Mouse (Mus musculus) forelimb bud, embryonic 11.5 days (tissue): ENCODE data around the gene Orai2.
"Not testable (repeated sequence)": the region's sequence is repeated elsewhere in the genome, so short reads cannot be mapped to it uniquely, and the experiment has no call there.

Source experiments
- DNase-seq: peaks from one replicate; pipeline ENCODE4 v3.0.0-alpha.2; 2012; ENCODE audit warnings: low read depth, low spot score

Gene Orai2

DNA sequence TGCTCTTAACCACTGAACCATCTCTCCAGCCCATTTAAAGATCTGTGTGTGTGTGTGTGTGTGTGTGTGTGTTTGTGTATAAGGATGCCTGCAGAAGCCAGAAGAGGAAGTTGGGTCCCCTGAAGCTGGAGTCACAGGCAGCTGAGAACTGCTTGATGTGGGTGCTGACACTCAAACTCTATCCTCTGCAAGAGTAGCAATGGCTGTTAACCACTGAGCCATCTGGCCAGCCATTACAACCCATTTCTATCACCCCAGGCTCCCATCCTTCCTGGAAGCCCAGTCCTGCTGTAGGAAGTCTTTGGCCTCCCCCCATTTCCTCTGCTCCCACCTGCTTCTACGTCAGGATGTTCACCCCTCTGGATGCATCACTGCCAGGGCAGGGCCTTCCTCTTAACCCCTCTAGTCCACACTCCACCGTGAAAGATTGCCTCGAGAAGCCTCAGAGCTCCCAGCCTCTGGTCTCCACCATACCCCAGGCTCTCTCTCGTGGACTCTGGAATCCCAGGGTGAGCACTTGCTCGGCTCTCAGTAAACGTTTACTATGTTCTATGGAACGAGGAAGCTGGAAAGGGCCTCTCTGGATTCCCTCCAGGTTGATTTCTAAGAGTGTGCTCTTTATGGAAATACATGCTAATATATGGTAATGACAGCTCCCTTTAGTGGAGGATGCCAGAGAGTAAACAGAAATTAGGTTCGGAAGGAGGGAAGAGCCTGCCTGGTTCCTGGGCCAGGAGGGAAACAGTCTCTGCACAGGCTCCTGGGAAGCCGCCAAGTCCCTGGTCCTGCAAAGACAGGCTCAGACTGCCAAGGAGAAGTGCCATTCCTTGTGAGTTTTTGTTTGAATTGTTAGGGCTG is 3.3 kb upstream of the Orai2 start:
- no peak for DNase-seq

DNA sequence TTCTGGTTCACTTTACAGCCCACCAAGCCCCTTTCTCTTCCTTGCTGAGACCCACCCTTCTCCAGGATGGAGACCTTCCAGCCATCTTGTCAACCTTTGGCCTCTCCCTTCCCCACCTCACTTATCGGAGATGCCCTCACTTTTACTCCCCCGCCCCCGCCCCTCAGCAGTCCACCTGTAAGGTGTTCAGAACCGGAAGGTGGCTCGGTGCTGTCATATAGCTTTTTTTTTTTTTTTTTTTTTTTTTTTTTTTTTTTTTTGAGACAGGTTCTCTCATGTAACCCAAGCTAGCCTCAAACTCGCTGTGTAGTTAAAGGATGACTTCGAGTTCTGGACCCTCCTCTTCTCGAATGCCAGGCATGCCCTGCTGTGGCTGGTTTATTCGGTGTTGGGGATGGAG is 2.4 kb upstream of the Orai2 start:
- DNase-seq = no peak

DNA sequence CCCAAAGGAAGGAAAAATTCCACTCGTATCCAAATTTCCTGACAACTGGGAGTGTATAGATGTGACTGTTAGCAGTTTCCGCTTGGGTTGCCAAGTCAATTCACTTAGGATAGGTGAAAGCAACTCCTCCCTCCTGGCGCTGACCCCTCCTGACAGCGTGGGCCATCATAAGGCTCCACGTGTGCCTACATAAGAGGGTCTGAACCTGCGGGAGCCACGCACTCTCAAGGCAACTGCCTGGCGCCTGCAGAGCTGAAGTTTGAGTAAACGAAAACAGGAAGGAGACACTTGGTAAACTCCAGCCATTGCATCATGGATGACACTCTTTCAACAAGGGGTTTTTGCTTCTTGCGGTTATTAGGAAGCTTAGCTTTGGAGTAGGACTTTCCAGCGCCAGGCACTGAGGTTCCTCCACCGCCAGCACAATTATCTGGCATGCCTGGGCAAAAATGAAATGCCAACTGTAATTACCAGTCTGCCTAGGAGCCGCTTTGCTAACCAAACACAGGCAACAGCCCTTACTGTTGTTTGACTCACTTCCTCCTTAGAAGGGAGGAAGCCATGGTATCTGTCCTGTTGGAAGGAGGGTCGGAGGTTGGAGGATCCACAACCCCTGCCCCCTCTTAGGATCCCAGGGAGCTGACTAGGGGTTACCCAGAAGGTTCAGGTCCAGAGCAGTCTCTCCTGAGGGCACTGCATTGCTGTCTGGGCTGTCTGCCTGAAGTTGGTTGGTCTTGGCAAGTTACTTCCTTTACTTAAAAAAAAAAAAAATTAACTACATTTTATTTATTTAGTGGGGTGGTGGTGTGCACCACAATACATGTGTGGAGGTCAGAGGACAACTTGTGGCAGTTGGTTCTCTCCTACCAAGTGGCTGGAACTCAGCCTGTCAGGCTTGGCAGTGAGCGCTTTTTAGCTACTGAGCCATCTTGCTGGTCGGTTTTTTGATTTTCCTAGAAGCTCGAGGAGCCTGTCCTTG is 1.1 kb upstream of the Orai2 start:
- no peak for DNase-seq

DNA sequence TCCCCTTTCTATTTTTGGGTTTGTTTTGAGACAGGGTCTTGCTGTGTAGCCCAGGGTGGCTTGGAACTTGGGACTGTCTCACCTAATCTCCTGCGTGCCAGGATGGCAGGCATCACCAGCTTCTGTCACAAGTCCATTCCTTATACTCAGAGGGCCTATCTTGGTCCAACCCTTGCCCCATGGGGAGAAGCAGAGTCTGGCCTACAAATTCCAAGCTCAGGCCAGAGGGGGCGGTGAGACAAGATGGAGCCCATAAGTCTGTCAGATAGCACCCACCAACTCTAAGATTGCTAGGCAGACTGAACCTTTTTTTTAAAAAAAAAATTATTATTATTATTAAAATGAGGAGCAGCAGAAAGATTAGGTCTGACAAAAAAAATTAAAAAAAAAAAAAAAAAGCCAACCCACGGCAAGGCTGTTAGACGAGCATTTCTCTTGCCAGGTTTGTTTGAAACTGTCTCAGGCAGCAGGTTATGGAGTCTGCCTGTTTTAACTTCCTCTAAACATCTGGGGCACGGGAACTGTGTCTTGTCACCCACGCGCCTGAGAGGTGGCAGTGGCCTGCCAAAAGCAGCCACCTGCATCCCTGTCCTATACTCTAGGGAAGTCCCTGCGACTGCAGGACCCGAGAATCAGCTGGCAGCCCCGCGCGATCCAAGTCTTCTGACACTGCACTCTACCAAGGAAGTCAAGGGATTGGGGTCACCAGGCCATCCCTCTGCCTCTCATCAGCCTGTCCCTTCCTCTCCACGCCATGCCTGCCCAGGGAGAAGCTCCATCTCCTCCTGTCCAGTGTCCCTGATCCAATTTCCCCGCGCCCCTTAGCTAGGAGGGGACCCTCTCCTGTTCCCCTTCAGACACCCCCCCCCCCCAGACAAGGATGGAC is 644 bp downstream of the Orai2 start:
- DNase-seq = peak; percentile 14

DNA sequence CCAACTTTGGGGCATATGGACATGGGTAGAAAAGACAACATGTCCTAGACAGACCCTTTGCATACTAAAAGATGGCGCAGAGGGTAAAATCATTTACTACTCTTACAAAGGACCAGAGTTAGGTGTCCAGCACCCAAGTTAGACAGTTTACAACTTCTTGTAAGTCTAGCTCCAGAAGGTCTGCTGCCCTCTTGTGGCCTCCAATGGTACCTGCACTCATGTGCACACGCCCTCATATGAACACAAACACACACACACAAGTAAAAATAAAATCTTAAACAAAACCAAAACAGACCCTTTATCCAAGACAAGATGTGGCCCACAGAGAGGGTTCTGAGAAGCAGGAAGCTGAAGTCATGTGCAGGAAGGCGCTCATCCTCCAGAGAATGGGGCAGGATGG is 2.4 kb downstream of the Orai2 start:
- DNase-seq = no peak

DNA sequence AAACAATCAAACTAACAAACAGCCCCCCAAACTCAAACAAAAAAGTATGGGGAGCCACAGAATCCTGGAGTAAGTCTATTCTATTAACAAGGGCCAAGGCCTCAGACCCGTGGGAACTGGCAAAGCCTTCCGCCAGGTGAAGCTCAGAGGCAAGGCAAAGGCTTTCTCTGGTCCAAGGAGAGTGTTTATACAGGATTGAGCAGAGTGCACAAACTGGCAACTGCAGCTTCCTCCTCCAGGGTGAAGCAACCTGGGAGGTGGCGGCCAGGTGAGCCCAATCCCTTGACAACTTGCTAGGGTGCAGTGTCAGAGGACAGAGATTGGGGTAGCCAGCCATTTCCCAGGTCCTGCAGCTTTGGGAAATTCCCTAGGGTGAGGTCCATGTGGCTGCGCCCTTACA is 3.2 kb downstream of the Orai2 start:
- no peak for DNase-seq

DNA sequence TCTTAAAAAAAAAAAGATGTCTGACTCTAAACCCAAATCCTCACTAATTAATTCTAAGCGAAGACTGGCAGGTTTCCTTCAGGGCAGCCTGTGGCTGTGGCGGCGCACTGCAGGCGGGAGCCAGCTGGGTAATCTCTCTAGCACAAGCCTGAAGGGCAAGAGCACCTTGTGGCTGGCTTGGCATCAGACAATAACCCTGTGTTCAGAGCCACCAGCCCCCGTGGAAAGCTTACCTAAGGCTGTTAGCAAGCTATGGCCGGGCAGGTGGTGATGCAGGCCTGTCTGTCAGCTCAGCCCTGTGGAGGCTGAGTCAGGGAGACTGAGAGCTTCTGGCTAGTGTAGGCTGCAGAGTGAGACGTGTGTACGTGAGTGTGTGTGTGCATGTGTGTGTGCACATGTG is 5.3 kb downstream of the Orai2 start:
- no peak for DNase-seq

DNA sequence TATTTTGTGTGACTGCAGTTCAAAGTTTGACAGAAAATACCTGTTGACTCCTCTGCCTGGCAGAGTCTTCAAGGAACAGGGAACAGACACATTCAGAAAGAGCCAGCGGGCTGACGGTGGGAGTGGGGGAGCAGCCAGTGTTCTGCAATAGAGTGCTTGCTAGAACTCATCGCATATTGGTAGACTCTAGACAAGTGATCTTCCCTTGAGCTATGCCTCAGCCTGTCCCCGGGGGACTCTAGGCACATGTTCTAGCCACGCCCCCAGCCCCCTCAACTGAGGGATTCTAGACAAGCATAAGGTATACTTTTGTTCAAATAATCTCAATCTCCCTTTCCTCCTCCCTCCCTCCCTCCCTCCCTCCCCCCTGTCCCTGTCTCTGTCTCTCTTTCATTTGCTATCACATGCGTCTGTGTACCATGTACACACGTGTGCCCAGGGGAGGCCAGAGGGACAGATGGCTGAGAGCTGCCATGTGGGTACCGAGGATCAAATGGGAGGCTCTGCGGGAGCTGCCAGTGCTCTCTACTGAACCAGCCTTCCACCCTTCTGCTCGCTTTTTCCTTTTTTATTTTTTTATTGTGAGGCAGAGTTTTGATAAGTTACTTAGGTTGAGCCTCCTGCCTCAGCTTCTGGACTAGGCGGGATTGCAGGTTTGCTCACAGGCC is 6.6 kb downstream of the Orai2 start:
- no peak for DNase-seq

DNA sequence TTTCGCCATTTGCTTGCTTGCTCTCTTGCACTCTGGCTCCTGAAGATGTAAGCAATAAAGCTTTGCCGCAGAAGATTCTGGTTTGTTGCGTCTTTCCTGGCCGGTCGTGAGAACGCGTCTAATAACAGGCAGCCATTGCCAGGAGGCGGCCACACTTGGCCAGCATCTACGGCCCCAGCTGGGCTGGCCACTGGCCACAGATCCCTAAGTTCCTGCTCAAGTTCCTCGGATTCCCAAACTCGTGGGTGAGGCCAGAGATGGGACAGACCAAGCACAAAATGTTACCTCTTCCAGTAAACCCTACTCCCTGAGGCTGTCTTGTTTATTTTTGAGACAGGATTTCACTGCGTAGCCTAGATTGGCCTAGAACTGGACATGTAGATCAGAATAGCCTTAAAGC is 10.4 kb downstream of the Orai2 start:
- DNase-seq = not testable (repeated sequence)

DNA sequence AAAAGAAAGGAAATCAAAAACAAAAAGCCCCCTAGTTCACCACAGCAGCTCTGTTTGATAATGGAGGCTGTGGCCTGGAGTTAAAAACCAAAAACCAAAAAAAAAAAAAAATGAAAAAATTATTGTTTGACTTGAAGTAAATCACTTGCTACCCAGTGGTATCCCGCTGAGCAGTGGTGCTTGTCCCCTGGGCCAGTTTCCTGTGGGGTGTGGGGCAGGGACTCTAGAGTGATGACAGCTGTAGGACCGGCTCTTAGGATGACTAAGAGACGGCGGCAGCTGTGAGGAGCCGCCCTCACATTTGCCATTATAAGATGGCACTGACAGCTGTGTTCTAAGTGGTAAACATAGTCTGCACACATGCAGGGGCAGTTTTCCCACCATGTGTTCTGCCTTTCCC is 15.1 kb downstream of the Orai2 start:
- DNase-seq = no peak

DNA sequence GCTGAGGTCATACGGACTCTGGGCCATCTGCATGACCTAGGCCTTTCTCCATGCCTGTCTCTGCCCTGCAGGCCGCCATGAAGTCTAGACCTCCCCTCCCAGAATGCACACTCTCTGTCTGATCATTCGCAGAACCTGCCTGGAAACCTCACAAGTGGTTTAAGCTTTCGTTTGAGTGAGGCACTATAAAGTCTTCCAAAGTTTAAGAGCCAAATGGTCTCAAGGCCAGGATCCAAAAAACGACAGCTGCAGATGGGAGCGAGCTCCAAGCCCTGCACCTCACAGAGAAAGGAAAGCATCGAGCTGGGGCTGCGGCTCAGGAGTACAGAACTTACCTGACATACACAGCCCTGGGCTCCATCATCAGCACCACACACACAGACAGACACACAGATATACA is 18.1 kb downstream of the Orai2 start:
- no peak for DNase-seq

DNA sequence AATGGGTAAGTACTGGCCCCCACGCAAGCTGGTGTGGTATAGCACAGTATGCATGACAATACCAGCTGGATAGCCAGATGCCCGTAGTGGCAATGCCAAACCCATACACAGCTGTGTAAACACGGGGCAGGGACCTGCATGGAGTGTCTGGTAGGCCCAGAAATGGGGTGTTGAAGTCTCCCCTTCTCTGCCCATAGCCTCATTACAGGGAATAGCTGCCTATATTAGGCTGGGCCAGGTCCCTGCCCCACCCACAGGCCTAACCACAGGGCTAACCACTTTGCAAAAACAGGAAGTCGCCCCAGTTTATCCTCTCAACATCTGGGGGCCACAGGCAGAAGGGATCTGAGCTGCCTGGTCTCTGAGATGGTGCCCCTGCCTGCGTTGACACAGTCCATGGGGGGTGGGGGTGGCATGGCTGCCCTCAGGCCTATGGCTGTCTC is 21.4 kb downstream of the Orai2 start:
- DNase-seq = not testable (repeated sequence)

DNA sequence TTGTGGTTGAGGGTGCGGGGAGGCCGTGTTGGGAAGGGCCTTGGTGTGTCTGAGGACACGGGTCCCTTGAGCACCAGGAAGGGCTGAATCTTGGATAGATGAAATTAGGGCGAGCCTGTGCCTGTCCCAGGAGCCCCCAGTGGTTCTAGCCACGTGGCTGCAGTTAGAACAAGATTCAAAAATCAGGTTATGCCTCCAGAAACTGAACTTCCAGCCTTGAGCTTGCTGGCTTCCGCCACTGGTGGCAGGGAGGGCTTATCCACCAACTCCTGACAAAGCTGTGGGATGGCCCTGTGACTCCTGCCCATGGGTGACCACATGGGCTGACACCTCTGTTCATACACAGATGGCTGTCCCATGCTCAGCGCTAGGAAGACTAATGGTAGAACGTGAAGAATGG is 22.8 kb downstream of the Orai2 start:
- no peak for DNase-seq

DNA sequence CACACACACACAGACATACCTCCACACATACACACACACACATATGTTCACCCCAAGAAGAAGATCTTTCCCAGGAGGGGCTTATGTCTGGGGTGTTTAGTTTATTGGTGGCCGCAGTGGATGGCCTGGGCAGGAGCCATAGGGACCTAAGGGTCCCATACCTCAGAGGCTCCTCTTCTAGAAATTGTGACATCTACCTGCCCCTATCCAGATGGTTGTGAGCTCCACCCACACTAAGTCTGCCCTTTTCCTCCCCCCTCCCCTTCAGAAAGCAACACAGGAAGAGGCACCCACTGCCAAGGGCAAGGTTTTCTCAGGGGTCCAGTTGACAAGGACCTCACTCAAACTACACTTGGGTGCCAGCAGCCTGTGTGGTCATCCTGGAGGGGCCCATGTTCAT is 23.6 kb downstream of the Orai2 start:
- no peak for DNase-seq

DNA sequence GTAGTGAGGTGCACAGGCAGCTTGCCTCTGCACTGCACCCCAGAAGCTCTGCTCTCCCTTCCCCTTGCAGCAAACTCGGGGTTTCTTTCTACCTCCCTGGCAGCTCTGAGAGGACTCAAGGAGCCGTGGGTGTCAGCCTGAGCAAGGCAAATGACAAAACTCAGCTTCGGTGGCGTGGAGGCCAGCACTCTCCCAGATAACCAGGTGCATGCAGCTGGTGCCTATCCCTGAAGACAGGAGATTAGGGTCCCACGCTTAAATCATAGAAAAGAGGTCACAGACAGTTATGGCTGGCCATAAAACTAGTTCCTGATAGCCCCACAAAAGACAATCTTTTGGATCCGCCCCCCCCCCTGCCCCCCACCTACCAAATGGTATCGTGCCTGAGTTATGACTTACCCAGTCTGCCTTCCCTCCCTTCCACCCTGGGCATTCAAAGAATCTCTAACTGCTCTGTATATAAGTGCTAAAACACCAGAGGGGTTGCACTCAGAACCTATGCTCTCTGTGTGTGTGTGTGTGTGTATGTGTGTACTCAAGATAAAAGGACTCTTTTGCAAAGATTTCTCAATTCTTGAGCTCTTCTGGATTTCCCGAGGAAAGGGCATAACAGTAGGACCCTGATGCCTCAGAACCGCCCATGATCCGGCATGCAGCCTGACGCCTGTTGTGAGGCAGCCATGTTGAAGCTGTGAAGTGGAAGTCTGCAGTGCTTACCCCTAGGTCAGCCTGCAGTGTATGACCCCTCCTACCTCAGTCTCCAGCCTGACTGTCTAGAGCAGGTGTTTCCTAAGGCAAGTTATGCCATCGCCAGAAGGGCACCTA is 25.7 kb downstream of the Orai2 start:
- no peak for DNase-seq

DNA sequence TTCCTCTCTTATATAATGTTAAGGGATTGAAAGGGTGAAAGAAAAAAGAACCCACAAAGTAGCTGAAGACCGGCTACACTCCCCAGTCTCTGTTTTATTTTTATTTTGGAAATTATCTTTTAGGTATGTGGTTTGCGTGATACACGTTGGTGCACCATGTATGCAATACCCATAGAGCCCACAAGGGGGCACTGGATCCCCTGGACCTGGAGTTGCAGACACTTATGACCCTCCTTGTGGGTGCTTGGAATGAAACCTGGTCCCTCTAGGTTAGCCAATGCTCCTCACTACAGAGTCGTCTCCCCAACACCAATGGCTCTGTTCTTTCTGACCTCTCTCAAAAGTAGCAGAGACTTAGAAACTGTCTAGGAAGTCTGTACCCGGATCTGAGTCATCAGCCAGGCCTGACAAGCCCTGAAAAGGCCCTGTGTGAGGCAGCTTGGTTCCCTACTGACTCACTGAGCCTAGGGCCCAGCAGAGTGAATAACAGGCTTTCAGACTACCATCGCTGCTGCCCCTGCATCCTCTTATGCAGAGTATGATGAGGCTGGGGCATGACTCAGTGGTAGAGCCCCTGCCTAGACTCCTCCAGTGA is 27.3 kb downstream of the Orai2 start:
- peak; percentile 6 for DNase-seq

DNA sequence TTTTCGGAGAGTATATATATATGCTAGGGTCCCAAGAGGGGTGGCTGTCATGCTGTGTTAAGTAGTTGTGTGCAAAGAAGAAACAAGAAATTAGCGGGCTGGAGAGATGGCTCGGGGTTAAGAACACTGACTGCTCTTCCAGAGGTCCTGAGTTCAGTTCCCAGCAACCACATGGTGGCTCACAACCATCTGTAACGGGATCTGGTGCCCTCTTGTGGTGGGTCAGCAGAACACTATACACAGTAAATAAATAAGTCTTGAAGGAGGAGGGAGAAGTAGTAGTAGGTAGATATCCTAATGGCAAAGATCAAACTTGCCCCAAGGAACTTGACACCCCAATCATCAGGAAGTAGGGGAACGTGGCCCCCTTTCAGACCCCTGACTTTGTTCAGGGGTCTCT is 27.8 kb downstream of the Orai2 start:
- no peak for DNase-seq

DNA sequence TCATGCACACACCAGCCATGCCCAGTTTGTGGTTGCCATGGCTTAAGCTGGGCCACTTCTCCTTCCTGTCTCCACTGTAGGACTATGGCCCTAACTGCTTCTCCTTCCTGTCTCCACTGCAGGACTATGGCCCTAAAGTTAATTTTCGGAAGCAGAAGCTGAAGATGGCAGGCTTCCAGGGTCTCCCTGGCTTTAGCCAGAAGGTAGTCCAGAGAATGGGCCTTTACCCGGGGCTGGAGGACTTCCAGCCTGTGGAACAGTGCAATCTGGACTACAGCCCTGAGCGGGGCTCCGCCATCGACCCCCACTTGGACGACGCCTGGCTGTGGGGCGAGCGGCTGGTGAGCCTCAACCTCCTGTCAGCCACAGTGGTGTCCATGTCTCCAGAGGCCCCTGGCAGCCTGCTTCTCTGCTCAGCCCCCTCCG is 30.4 kb downstream of the Orai2 start:
- no peak for DNase-seq

DNA sequence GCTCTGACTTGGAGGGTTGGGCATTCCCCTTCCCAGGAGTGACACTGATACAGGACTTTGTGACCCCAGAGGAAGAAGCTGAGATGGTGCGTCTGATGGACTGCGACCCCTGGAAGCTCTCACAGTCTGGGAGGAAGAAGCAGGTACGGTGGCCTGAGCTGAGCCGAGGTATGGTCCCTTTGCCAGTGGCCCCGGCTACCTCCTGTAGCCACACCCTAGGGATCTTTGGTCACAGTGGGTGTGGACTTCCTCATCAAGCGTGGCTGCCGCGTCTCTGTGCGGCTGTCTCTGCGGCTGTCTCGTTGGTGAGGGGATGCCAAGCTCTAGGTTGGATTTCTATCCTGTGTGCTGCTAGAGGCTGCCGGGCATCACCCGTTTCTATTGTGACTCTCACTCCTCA is 31.1 kb downstream of the Orai2 start:
- no peak for DNase-seq
